Mouse (Mus musculus) leukemia stem cell, adult 10-12 weeks (primary cell): Measurements from ENCODE around the gene Arap2. TPM values are rescaled to one million over a fixed set of nuclear protein-coding genes. Genes with fewer than 3 reads are reported as not detected.

Source experiments
- polyA plus RNA-seq: library from polyadenylated mRNA; stranded (reverse); fragments of >175 nt; gene quantifications from 2 replicates; pipeline ENCODE4 v1.2.3, GENCODE M21; 2012; ENCODE audit warnings: low replicate concordance

Arap2 gene
- polyA plus RNA-seq = 0.79 and 0.88 TPM in 2 replicates

GRCm38 (mm10) chr5:62765784-62766701, at the start of gene Arap2:
TSS of gene Arap2 (minus strand) at chr5:62766159.

DNA sequence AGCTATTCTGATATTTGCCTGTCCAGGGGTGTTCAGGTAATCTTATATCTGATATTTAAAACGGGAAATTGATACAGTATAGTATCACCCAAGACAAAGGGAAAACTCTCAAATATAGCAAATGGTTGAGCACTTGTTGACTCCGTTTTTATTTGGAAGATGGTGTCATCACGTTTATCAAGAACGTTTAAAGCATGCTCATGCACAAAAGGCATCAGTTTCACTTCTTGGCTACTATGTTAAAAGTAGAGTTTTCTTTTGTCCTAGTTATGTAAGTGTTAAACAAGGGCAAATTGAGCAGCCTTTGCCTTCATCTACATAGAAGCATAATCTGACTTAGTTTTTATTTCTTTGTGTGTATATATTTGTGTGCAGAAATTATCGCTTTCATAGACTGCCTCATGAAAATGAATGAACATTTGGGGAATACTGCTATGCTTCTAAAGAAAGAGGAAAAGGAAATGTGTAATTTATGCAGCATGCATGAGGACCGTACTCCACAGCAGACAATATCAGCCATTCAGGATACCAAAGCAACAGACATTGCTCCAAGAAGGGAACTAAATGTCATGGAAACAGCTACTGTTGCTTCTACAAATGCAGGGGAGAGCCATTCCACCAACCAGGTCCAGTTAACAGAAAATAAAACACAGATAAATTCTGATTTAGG, 47.6 kb upstream of the Arap2 start, which contains the start of gene Dthd1:
Gene Dthd1, plus strand, starts transcription at position 422 of the 670 bp plus-strand sequence.

Other genes starting within 250 kb of the Arap2 start
- not detected in 2 replicates for gene Dthd1, start 47.7 kb upstream of the Arap2 start, polyA plus RNA-seq